Mouse (Mus musculus): ENCODE measurements around the gene Ifna7.
"Not testable (repeated sequence)": the region's sequence is repeated elsewhere in the genome, so short reads cannot be mapped to it uniquely, and the experiment has no call there.

Ifna7 gene

GRCm38 (mm10) chr4:88815928-88816327 is at the start of gene Ifna7:
Gene Ifna7, plus strand, starts transcription at chr4:88816228.
- no peak for DNase-seq (ENCODE audit: low spot score in 2 of 2)

- DNase-seq (ENCODE audit: low spot score in 2 of 2): not testable (repeated sequence)
Observed at GRCm38 (mm10) chr4:88773534-88773933, 42.5 kb upstream of the Ifna7 start, which contains the start of gene Gm13290. Gene Gm13290, plus strand, starts transcription at chr4:88773834.

- not testable (repeated sequence) for DNase-seq (ENCODE audit: low spot score in 2 of 2)
Observed at GRCm38 (mm10) chr4:88776622-88777021, 39.4 kb upstream of the Ifna7 start, which contains the start of gene Gm13289. Gene Gm13289, plus strand, starts transcription at chr4:88776922.

- DNase-seq (ENCODE audit: low spot score in 2 of 2): not testable (repeated sequence)
Observed at GRCm38 (mm10) chr4:88779550-88779949, 36.5 kb upstream of the Ifna7 start, which contains the start of gene Gm13272. Gene Gm13272, plus strand, starts transcription at chr4:88779850.

- DNase-seq (ENCODE audit: low spot score in 2 of 2): not testable (repeated sequence)
Observed at GRCm38 (mm10) chr4:88780320-88780719, 35.7 kb upstream of the Ifna7 start.

- DNase-seq (ENCODE audit: low spot score in 2 of 2): not testable (repeated sequence)
Observed at GRCm38 (mm10) chr4:88781831-88782230, 34.2 kb upstream of the Ifna7 start, which contains the start of gene Ifnz. Gene Ifnz, plus strand, starts transcription at chr4:88782131.

- not testable (repeated sequence) for DNase-seq (ENCODE audit: low spot score in 2 of 2)
Observed at GRCm38 (mm10) chr4:88782335-88782734, 33.7 kb upstream of the Ifna7 start.

- not testable (repeated sequence) for DNase-seq (ENCODE audit: low spot score in 2 of 2)
Observed at GRCm38 (mm10) chr4:88785409-88785808, 30.6 kb upstream of the Ifna7 start, which contains the start of gene Gm13276. Gene Gm13276, plus strand, starts transcription at chr4:88785709.

- peak; percentile 66 to 70 for DNase-seq (ENCODE audit: low spot score in 2 of 2)
Observed at GRCm38 (mm10) chr4:88788402-88788801, 27.6 kb upstream of the Ifna7 start, which contains the start of gene Gm13277. Gene Gm13277, plus strand, starts transcription at chr4:88788632.

- DNase-seq (ENCODE audit: low spot score in 2 of 2): not testable (repeated sequence)
Observed at GRCm38 (mm10) chr4:88791250-88791649, 24.8 kb upstream of the Ifna7 start, which contains the start of gene Gm13278. Gene Gm13278, plus strand, starts transcription at chr4:88791550.

- peak; percentile 55 to 58 for DNase-seq (ENCODE audit: low spot score in 2 of 2)
Observed at GRCm38 (mm10) chr4:88793936-88794675, 21.9 kb upstream of the Ifna7 start, which contains the start of gene Gm13275. Gene Gm13275, plus strand, starts transcription at chr4:88794487.

- not testable (repeated sequence) for DNase-seq (ENCODE audit: low spot score in 2 of 2)
Observed at GRCm38 (mm10) chr4:88797097-88797496, 18.9 kb upstream of the Ifna7 start, which contains the start of gene Gm13279. Gene Gm13279, plus strand, starts transcription at chr4:88797397.

GRCm38 (mm10) chr4:88799365-88799764 is 16.7 kb upstream of the Ifna7 start, which contains the start of gene Gm13285:
Gene Gm13285, plus strand, starts transcription at chr4:88799665.
- DNase-seq (ENCODE audit: low spot score in 2 of 2): not testable (repeated sequence)

- not testable (repeated sequence) for DNase-seq (ENCODE audit: low spot score in 2 of 2)
Observed at GRCm38 (mm10) chr4:88802954-88803353, 13.1 kb upstream of the Ifna7 start, which contains the start of gene Gm13287. Gene Gm13287, plus strand, starts transcription at chr4:88803254.

- DNase-seq (ENCODE audit: low spot score in 2 of 2): not testable (repeated sequence)
Observed at GRCm38 (mm10) chr4:88805231-88805630, 10.8 kb upstream of the Ifna7 start, which contains the start of gene Gm13288. Gene Gm13288, plus strand, starts transcription at chr4:88805531.

GRCm38 (mm10) chr4:88805761-88806160 is 10.3 kb upstream of the Ifna7 start:
- DNase-seq (ENCODE audit: low spot score in 2 of 2): peak in 1 of 2 experiments; percentile 9

- DNase-seq (ENCODE audit: low spot score in 2 of 2): no peak
Observed at GRCm38 (mm10) chr4:88819659-88820058, 3.6 kb downstream of the Ifna7 start, which contains the start of gene Ifna11. Gene Ifna11, plus strand, starts transcription at chr4:88819959.

- no peak for DNase-seq (ENCODE audit: low spot score in 2 of 2)
Observed at GRCm38 (mm10) chr4:88822995-88823394, 7.0 kb downstream of the Ifna7 start.

- not testable (repeated sequence) for DNase-seq (ENCODE audit: low spot score in 2 of 2)
Observed at GRCm38 (mm10) chr4:88827116-88827515, 11.1 kb downstream of the Ifna7 start, which contains the start of gene Ifna6. Gene Ifna6, plus strand, starts transcription at chr4:88827416.

GRCm38 (mm10) chr4:88830523-88830922 is 14.5 kb downstream of the Ifna7 start:
- DNase-seq (ENCODE audit: low spot score in 2 of 2): no peak

GRCm38 (mm10) chr4:88835225-88835624 is 19.2 kb downstream of the Ifna7 start, which contains the start of gene Ifna5:
Gene Ifna5, plus strand, starts transcription at chr4:88835525.
- DNase-seq (ENCODE audit: low spot score in 2 of 2): not testable (repeated sequence)

GRCm38 (mm10) chr4:88838828-88839227 is 22.8 kb downstream of the Ifna7 start:
- DNase-seq (ENCODE audit: low spot score in 2 of 2): no peak
